In the genomic region with DNA sequence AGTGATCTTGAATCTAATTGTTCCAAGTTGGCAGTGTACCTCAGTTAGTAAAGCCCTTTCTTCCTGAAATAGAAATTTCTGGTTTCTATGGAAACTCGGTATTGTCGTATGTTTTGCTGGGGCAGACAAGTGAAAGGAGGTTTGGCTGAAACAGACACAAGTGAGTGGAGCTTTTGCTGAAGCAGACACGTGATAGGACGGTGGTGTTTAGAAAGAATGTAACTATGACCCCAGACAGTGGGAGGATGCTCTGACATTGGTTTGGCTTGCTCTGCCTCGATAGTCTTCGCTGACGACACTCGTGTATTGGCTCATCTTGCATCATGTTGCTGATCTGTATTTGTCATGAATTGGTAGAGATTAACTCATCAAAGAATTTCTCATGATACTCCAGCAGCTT, we compare ENCODE assay signal across 1 mouse cellular context.
TF ChIP-seq lines count a peak whose summit lies in the region.

No protein-coding gene starts in this region.

TF ChIP-seq in MEL, 35 proteins besides CTCF, POLR2A, EP300 and RAD21:
- no peak for TF ChIP-seq ZMIZ1 (IDR thresholded peaks at IDR 0.05; ENCODE audit: low read depth, low read length)
- TF ChIP-seq USF2 (IDR thresholded peaks at IDR 0.05; ENCODE audit: borderline replicate concordance in 1 of 2, insufficient read depth in 1 of 2, low read depth in 1 of 2, low read length in 2 of 2), result no peak
- no peak for TF ChIP-seq POLR2AphosphoS2 (IDR thresholded peaks at IDR 0.05; ENCODE audit: low read length)
- TF ChIP-seq ZC3H11A (IDR thresholded peaks at IDR 0.05; ENCODE audit: low read depth, low read length), result no peak
- TF ChIP-seq SIN3A (IDR thresholded peaks at IDR 0.05; ENCODE audit: low read length), result no peak
- no peak for TF ChIP-seq SMC3 (IDR thresholded peaks at IDR 0.05; ENCODE audit: low read depth, low read length)
